Mouse (Mus musculus) intestine, embryonic 14.5 days (tissue): ENCODE measurements around the gene Gm17067. TPM values are rescaled to one million over a fixed set of nuclear protein-coding genes. Genes with fewer than 3 reads are reported as not detected.

Experiments used
- polyA plus RNA-seq: library from polyadenylated mRNA; unstranded; fragments of >200 nt; fragmentation: Nextera tagmentation; extraction: Ambion mirVana; gene quantifications from 2 replicates; pipeline ENCODE4 v1.2.1, GENCODE M21; 2014

Gm17067 gene
- polyA plus RNA-seq, 1 experiment from 2014 or later = not detected

Other genes starting within 250 kb of the Gm17067 start
- 10.6 and 12.8 TPM in 2 replicates for gene Zfp141, start 221.3 kb downstream of the Gm17067 start, polyA plus RNA-seq
- not detected in 2 replicates for gene Gm21028, start 148.4 kb downstream of the Gm17067 start, polyA plus RNA-seq
- gene Zfp977, start 134.5 kb downstream of the Gm17067 start, polyA plus RNA-seq = 2.1 and 2.7 TPM in 2 replicates
- gene Zfp976, start 84.4 kb downstream of the Gm17067 start, polyA plus RNA-seq = 1.9 and 2.4 TPM in 2 replicates
- 7.9 and 8.9 TPM in 2 replicates for gene Zfp975, start 34.3 kb downstream of the Gm17067 start, polyA plus RNA-seq
- not detected in 2 replicates for gene Vmn2r62, start 66.5 kb upstream of the Gm17067 start, polyA plus RNA-seq
- not detected in 2 replicates for gene Gm2381, start 140.2 kb upstream of the Gm17067 start, polyA plus RNA-seq
- not detected in 2 replicates for gene Vmn2r63, start 206.8 kb upstream of the Gm17067 start, polyA plus RNA-seq